Mouse (Mus musculus) kidney, embryonic 15.5 days (tissue): ENCODE data around the gene Lpp. TPM values are rescaled to one million over a fixed set of nuclear protein-coding genes. Genes with fewer than 3 reads are reported as not detected.

Experiments
- ATAC-seq: fragments of 200-750 bp; cut with Nextera tagmentation; replicated peaks from 2 replicates; pipeline ENCODE4 v1.8.0; 2017; ENCODE audit warnings: moderate TSS enrichment; ENCODE audit not compliant: low FRiP score
- H3K27ac ChIP-seq: fragments of 300-500 bp; sonication (generic); 2 replicates; pipeline ENCODE4 v1.5.1; 2015; ENCODE audit warnings: mild to moderate bottlenecking, inconsistent platforms
- H3K27me3 ChIP-seq: fragments of 300-500 bp; sonication (generic); 2 replicates; pipeline ENCODE4 v1.6.1; 2015; ENCODE audit warnings: inconsistent platforms
- H3K36me3 ChIP-seq: fragments of 300-500 bp; sonication (generic); 2 replicates; pipeline ENCODE4 v1.6.1; 2015; ENCODE audit warnings: inconsistent platforms
- H3K4me1 ChIP-seq: fragments of 300-500 bp; sonication (generic); 2 replicates; pipeline ENCODE4 v1.6.1; 2015; ENCODE audit warnings: inconsistent platforms
- H3K4me2 ChIP-seq: fragments of 300-500 bp; sonication (generic); 2 replicates; pipeline ENCODE4 v1.6.1; 2015; ENCODE audit warnings: moderate library complexity, mild to moderate bottlenecking, inconsistent platforms
- H3K4me3 ChIP-seq: fragments of 300-500 bp; sonication (generic); replicated peaks from 2 replicates; pipeline ENCODE4 v1.5.1; 2015; ENCODE audit warnings: mild to moderate bottlenecking, inconsistent platforms
- H3K9ac ChIP-seq: fragments of 300-500 bp; sonication (generic); 2 replicates; pipeline ENCODE4 v1.6.1; 2015; ENCODE audit warnings: mild to moderate bottlenecking, inconsistent platforms
- H3K9me3 ChIP-seq: fragments of 300-500 bp; sonication (generic); replicated peaks from 2 replicates; pipeline ENCODE4 v1.6.1; 2016; ENCODE audit warnings: inconsistent platforms
- WGBS: fragments of 180-500 bp; shearing (Covaris S2); methylation state at CpG from one replicate; pipeline ENCODE4 v1.1.7; 2015; ENCODE audit warnings: mixed read lengths; 5-methylcytosine and 5-hydroxymethylcytosine counted together
- polyA plus RNA-seq: library from polyadenylated mRNA; unstranded; fragments of >200 nt; fragmentation: Nextera tagmentation; extraction: Ambion mirVana; gene quantifications from 2 replicates; pipeline ENCODE4 v1.2.1, GENCODE M21; 2015

Gene Lpp
- polyA plus RNA-seq, 1 experiment from 2014 or later: 58.6 TPM

- Histone ChIP-seq H3K27me3 (no peaks in the 10 kb centered on the region), H3K4me2 (no peak overlapping the region), H3K36me3 (no peaks in the 10 kb centered on the region), H3K4me3 (no peak overlapping the region), H3K4me1 (no peaks in the 10 kb centered on the region; the same call in 1 of the 2 replicates), H3K27ac (no peak overlapping the region), H3K9ac (no peak overlapping the region), H3K9me3 (no peaks in the 10 kb centered on the region)
- 78% methylated on average over 3 of the region's 3 CpGs for WGBS
- no peak for ATAC-seq
These were observed 229.2 kb downstream of the Lpp start for GRCm38 (mm10) chr16:24622226-24623194.

- Histone ChIP-seq H3K36me3 (no peaks in the 10 kb centered on the region), H3K9ac (no peak overlapping the region), H3K4me3 (no peak overlapping the region), H3K9me3 (no peaks in the 10 kb centered on the region), H3K4me1 (no peaks in the 10 kb centered on the region; the same call in 1 of the 2 replicates), H3K27ac (no peak overlapping the region), H3K4me2 (no peak overlapping the region), H3K27me3 (no peaks in the 10 kb centered on the region)
- no peak for ATAC-seq
- 70% methylated on average over 5 of the region's 5 CpGs for WGBS
These were observed 231.0 kb downstream of the Lpp start for GRCm38 (mm10) chr16:24624335-24624734.

GRCm38 (mm10) chr16:24625576-24625975 lies 232.3 kb downstream of the Lpp start:
- Histone ChIP-seq H3K4me1 (no peaks in the 10 kb centered on the region; the same call in 1 of the 2 replicates), H3K27ac (no peak overlapping the region), H3K9ac (no peak overlapping the region), H3K27me3 (no peaks in the 10 kb centered on the region), H3K4me3 (no peak overlapping the region), H3K36me3 (no peaks in the 10 kb centered on the region), H3K9me3 (no peaks in the 10 kb centered on the region), H3K4me2 (no peak overlapping the region)
- 88% methylated on average over 5 of the region's 5 CpGs for WGBS
- ATAC-seq: no peak

GRCm38 (mm10) chr16:24628779-24629178 lies 235.5 kb downstream of the Lpp start:
- Histone ChIP-seq H3K4me2 (no peak overlapping the region), H3K36me3 (no peaks in the 10 kb centered on the region), H3K27me3 (no peaks in the 10 kb centered on the region), H3K9ac (no peak overlapping the region), H3K27ac (no peak overlapping the region), H3K4me3 (no peak overlapping the region), H3K9me3 (no peaks in the 10 kb centered on the region), H3K4me1 (no peaks in the 10 kb centered on the region; the same call in 1 of the 2 replicates)
- WGBS: 89% methylated on average over 1 of the region's 1 CpGs
- ATAC-seq: no peak

- ATAC-seq: no peak
- H3K27ac ChIP-seq: no peak overlapping the region
- 78% methylated on average over 12 of the region's 12 CpGs for WGBS
- no peaks in the 10 kb centered on the region for H3K27me3 ChIP-seq
- H3K4me2 ChIP-seq: no peak overlapping the region
- H3K36me3 ChIP-seq: no peaks in the 10 kb centered on the region
- H3K9me3 ChIP-seq: no peaks in the 10 kb centered on the region
- no peak overlapping the region for H3K9ac ChIP-seq
- H3K4me1 ChIP-seq: no peaks in the 10 kb centered on the region; the same call in 1 of the 2 replicates
- no peak overlapping the region for H3K4me3 ChIP-seq
These were observed 236.2 kb downstream of the Lpp start for GRCm38 (mm10) chr16:24629218-24630172.

- ATAC-seq: no peak
- no peak overlapping the region for H3K4me3 ChIP-seq
- H3K9me3 ChIP-seq: no peaks in the 10 kb centered on the region
- 0 out of 2 replicates have a peak, but pooled peaks cover 3% of the 10 kb centered on the region for H3K36me3 ChIP-seq
- no peak overlapping the region for H3K9ac ChIP-seq
- 92% methylated on average over 7 of the region's 7 CpGs for WGBS
- H3K27me3 ChIP-seq: no peaks in the 10 kb centered on the region
- H3K4me1 ChIP-seq: no peaks in the 10 kb centered on the region
- H3K27ac ChIP-seq: no peak overlapping the region
- H3K4me2 ChIP-seq: no peak overlapping the region
These were observed 242.1 kb downstream of the Lpp start for GRCm38 (mm10) chr16:24635381-24635919.

GRCm38 (mm10) chr16:24636894-24637293 lies 243.6 kb downstream of the Lpp start:
- ATAC-seq: no peak
- no peak overlapping the region for H3K4me3 ChIP-seq
- H3K9me3 ChIP-seq: no peaks in the 10 kb centered on the region
- H3K27ac ChIP-seq: no peak overlapping the region
- 75% methylated on average over 2 of the region's 2 CpGs for WGBS
- no peak overlapping the region for H3K9ac ChIP-seq
- no peaks in the 10 kb centered on the region for H3K4me1 ChIP-seq
- H3K27me3 ChIP-seq: no peaks in the 10 kb centered on the region
- H3K36me3 ChIP-seq: 0 out of 2 replicates have a peak, but pooled peaks cover 3% of the 10 kb centered on the region
- no peak overlapping the region for H3K4me2 ChIP-seq

GRCm38 (mm10) chr16:24641003-24641797 lies 247.9 kb downstream of the Lpp start:
- H3K36me3 ChIP-seq: no peaks in the 10 kb centered on the region
- no peak overlapping the region for H3K4me3 ChIP-seq
- H3K4me2 ChIP-seq: no peak overlapping the region
- no peak overlapping the region for H3K27ac ChIP-seq
- ATAC-seq: no peak
- H3K9me3 ChIP-seq: no peaks in the 10 kb centered on the region
- no peak overlapping the region for H3K9ac ChIP-seq
- no peaks in the 10 kb centered on the region for H3K27me3 ChIP-seq
- 79% methylated on average over 9 of the region's 9 CpGs for WGBS
- no peaks in the 10 kb centered on the region; the same call in 1 of the 2 replicates for H3K4me1 ChIP-seq

- H3K36me3 ChIP-seq: no peaks in the 10 kb centered on the region
- 57% methylated on average over 4 of the region's 4 CpGs for WGBS
These were observed 249.8 kb downstream of the Lpp start for GRCm38 (mm10) chr16:24643024-24643635.

GRCm38 (mm10) chr16:24644154-24644553 lies 250.8 kb downstream of the Lpp start:
- Histone ChIP-seq H3K4me3 (no peak overlapping the region), H3K27me3 (no peaks in the 10 kb centered on the region), H3K9me3 (no peaks in the 10 kb centered on the region), H3K27ac (no peak overlapping the region), H3K4me1 (no peaks in the 10 kb centered on the region; the same call in 1 of the 2 replicates), H3K9ac (no peak overlapping the region), H3K4me2 (no peak overlapping the region), H3K36me3 (no peaks in the 10 kb centered on the region)
- ATAC-seq: no peak
- 60% methylated on average over 8 of the region's 8 CpGs for WGBS

More at GRCm38 (mm10) chr16:24643024-24643635, 249.8 kb downstream of the Lpp start:
- no peak for ATAC-seq
- no peaks in the 10 kb centered on the region; the same call in 1 of the 2 replicates for H3K4me1 ChIP-seq
- H3K27me3 ChIP-seq: no peaks in the 10 kb centered on the region
- no peak overlapping the region for H3K9ac ChIP-seq
- no peak overlapping the region for H3K4me2 ChIP-seq
- H3K9me3 ChIP-seq: no peaks in the 10 kb centered on the region
- no peak overlapping the region for H3K4me3 ChIP-seq
- H3K27ac ChIP-seq: no peak overlapping the region
